Mouse (Mus musculus): ENCODE data around the gene Dspp. TPM values are rescaled to one million over a fixed set of nuclear protein-coding genes. Genes with fewer than 3 reads are reported as not detected.

Dspp gene
- polyA plus RNA-seq, 1 experiment from 2014 or later = not detected

- H3K9me3 ChIP-seq (ENCODE audit: control insufficient read depth, low read length) = no peaks in the 10 kb centered on the region
- H3K9ac ChIP-seq (ENCODE audit: low read length) = no peak overlapping the region
- WGBS = 81% methylated on average over 4 of the region's 4 CpGs
- H3K4me3 ChIP-seq (ENCODE audit: low read depth, low read length) = no peak overlapping the region
- no peaks in the 10 kb centered on the region for H3K4me1 ChIP-seq (replicated peaks; ENCODE audit: control insufficient read depth, insufficient read depth)
- no peak for ATAC-seq (ENCODE audit: low FRiP score, low TSS enrichment)
- DNase-seq (ENCODE audit: low spot score) = no peak
- TF ChIP-seq EP300 (optimal IDR thresholded peaks at IDR 0.05) = no peak
- TF ChIP-seq CTCF (IDR thresholded peaks at IDR 0.05; ENCODE audit: low read depth) = no peak
- H3K27ac ChIP-seq (replicated peaks) = no peak overlapping the region
- H3K4me2 ChIP-seq (replicated peaks; ENCODE audit: low read depth) = no peak overlapping the region
- H3K27me3 ChIP-seq (ENCODE audit: control insufficient read depth, insufficient read depth, low read length) = no peaks in the 10 kb centered on the region
- no peaks in the 10 kb centered on the region for H3K36me3 ChIP-seq (ENCODE audit: control insufficient read depth, insufficient read depth, low read length)
These were observed 7.0 kb upstream of the Dspp start for GRCm38 (mm10) chr5:104163536-104163935.

GRCm38 (mm10) chr5:104173094-104173493 is 2.6 kb downstream of the Dspp start:
- TF ChIP-seq CTCF (IDR thresholded peaks at IDR 0.05; ENCODE audit: low read depth) (no peak), EP300 (optimal IDR thresholded peaks at IDR 0.05) (no peak)
- Histone ChIP-seq H3K9ac (ENCODE audit: low read length) (no peak overlapping the region), H3K4me2 (replicated peaks; ENCODE audit: low read depth) (no peak overlapping the region), H3K9me3 (ENCODE audit: control insufficient read depth, low read length) (no peaks in the 10 kb centered on the region), H3K36me3 (ENCODE audit: control insufficient read depth, insufficient read depth, low read length) (no peaks in the 10 kb centered on the region), H3K4me3 (ENCODE audit: low read depth, low read length) (no peak overlapping the region), H3K27me3 (ENCODE audit: control insufficient read depth, insufficient read depth, low read length) (no peaks in the 10 kb centered on the region), H3K4me1 (replicated peaks; ENCODE audit: control insufficient read depth, insufficient read depth) (no peaks in the 10 kb centered on the region), H3K27ac (replicated peaks) (no peak overlapping the region)
- WGBS = 61% methylated on average over 6 of the region's 6 CpGs
- DNase-seq (ENCODE audit: low spot score) (no peak), ATAC-seq (ENCODE audit: low FRiP score, low TSS enrichment) (no peak)

- WGBS = 82% methylated on average over 1 of the region's 1 CpGs
- no peak for DNase-seq (ENCODE audit: low spot score)
- no peak overlapping the region for H3K9ac ChIP-seq (ENCODE audit: low read length)
- no peak for ATAC-seq (ENCODE audit: low FRiP score, low TSS enrichment)
- H3K4me3 ChIP-seq (ENCODE audit: low read depth, low read length) = no peak overlapping the region
- H3K36me3 ChIP-seq (ENCODE audit: control insufficient read depth, insufficient read depth, low read length) = no peaks in the 10 kb centered on the region
- no peaks in the 10 kb centered on the region for H3K4me1 ChIP-seq (replicated peaks; ENCODE audit: control insufficient read depth, insufficient read depth)
- H3K4me2 ChIP-seq (replicated peaks; ENCODE audit: low read depth) = no peak overlapping the region
- H3K27ac ChIP-seq (replicated peaks) = no peak overlapping the region
- H3K9me3 ChIP-seq (ENCODE audit: control insufficient read depth, low read length) = no peaks in the 10 kb centered on the region
- no peaks in the 10 kb centered on the region for H3K27me3 ChIP-seq (ENCODE audit: control insufficient read depth, insufficient read depth, low read length)
- TF ChIP-seq EP300 (optimal IDR thresholded peaks at IDR 0.05) (no peak), CTCF (IDR thresholded peaks at IDR 0.05; ENCODE audit: low read depth) (no peak)
These were observed 13.2 kb downstream of the Dspp start for GRCm38 (mm10) chr5:104183743-104184142.

- Histone ChIP-seq H3K27ac (replicated peaks) (no peak overlapping the region), H3K36me3 (ENCODE audit: control insufficient read depth, insufficient read depth, low read length) (no peaks in the 10 kb centered on the region), H3K27me3 (ENCODE audit: control insufficient read depth, insufficient read depth, low read length) (no peaks in the 10 kb centered on the region), H3K9ac (ENCODE audit: low read length) (no peak overlapping the region), H3K9me3 (ENCODE audit: control insufficient read depth, low read length) (no peaks in the 10 kb centered on the region), H3K4me1 (replicated peaks; ENCODE audit: control insufficient read depth, insufficient read depth) (no peaks in the 10 kb centered on the region), H3K4me2 (replicated peaks; ENCODE audit: low read depth) (no peak overlapping the region), H3K4me3 (ENCODE audit: low read depth, low read length) (no peak overlapping the region)
- 49% methylated on average over 3 of the region's 3 CpGs for WGBS
- ATAC-seq (ENCODE audit: low FRiP score, low TSS enrichment) (no peak), DNase-seq (ENCODE audit: low spot score) (no peak)
- TF ChIP-seq EP300 (optimal IDR thresholded peaks at IDR 0.05) (no peak), CTCF (IDR thresholded peaks at IDR 0.05; ENCODE audit: low read depth) (no peak)
These were observed 16.8 kb downstream of the Dspp start for GRCm38 (mm10) chr5:104187281-104187680.

- no peak overlapping the region for H3K9ac ChIP-seq (ENCODE audit: low read length)
- ATAC-seq (ENCODE audit: low FRiP score, low TSS enrichment) (no peak), DNase-seq (ENCODE audit: low spot score) (no peak)
- no peak overlapping the region for H3K4me3 ChIP-seq (ENCODE audit: low read depth, low read length)
- no peak overlapping the region for H3K4me2 ChIP-seq (replicated peaks; ENCODE audit: low read depth)
- H3K27me3 ChIP-seq (ENCODE audit: control insufficient read depth, insufficient read depth, low read length) = no peaks in the 10 kb centered on the region
- H3K4me1 ChIP-seq (replicated peaks; ENCODE audit: control insufficient read depth, insufficient read depth) = no peaks in the 10 kb centered on the region
- no peak overlapping the region for H3K27ac ChIP-seq (replicated peaks)
- no peaks in the 10 kb centered on the region for H3K36me3 ChIP-seq (ENCODE audit: control insufficient read depth, insufficient read depth, low read length)
- no peak for TF ChIP-seq EP300 (optimal IDR thresholded peaks at IDR 0.05)
- 82% methylated on average over 1 of the region's 1 CpGs for WGBS
- no peaks in the 10 kb centered on the region for H3K9me3 ChIP-seq (ENCODE audit: control insufficient read depth, low read length)
These were observed 24.6 kb downstream of the Dspp start for GRCm38 (mm10) chr5:104195086-104195485.

GRCm38 (mm10) chr5:104201153-104201950 is 30.8 kb downstream of the Dspp start:
- DNase-seq (ENCODE audit: low spot score) = no peak
- no peak overlapping the region for H3K4me2 ChIP-seq (replicated peaks; ENCODE audit: low read depth)

More at GRCm38 (mm10) chr5:104201153-104201950, 30.8 kb downstream of the Dspp start:
- no peak for TF ChIP-seq EP300 (optimal IDR thresholded peaks at IDR 0.05)
- no peak for TF ChIP-seq CTCF (IDR thresholded peaks at IDR 0.05; ENCODE audit: low read depth)
- Histone ChIP-seq H3K9me3 (ENCODE audit: control insufficient read depth, low read length) (no peaks in the 10 kb centered on the region), H3K4me3 (ENCODE audit: low read depth, low read length) (no peak overlapping the region), H3K36me3 (ENCODE audit: control insufficient read depth, insufficient read depth, low read length) (no peaks in the 10 kb centered on the region), H3K4me1 (replicated peaks; ENCODE audit: control insufficient read depth, insufficient read depth) (no peaks in the 10 kb centered on the region), H3K9ac (ENCODE audit: low read length) (no peak overlapping the region), H3K27ac (replicated peaks) (no peak overlapping the region), H3K27me3 (ENCODE audit: control insufficient read depth, insufficient read depth, low read length) (no peaks in the 10 kb centered on the region)
- 72% methylated on average over 12 of the region's 12 CpGs for WGBS
- ATAC-seq (ENCODE audit: low FRiP score, low TSS enrichment) = no peak

Measured in stomach, postnatal 0 days (tissue).